Mouse (Mus musculus): ENCODE data around the gene Timmdc1. TPM values are rescaled to one million over a fixed set of nuclear protein-coding genes. Genes with fewer than 3 reads are reported as not detected.

Gene Timmdc1
- polyA plus RNA-seq, 1 experiment from 2014 or later: 27.9 TPM

GRCm38 (mm10) chr16:38558221-38558748 lies 35.8 kb upstream of the Timmdc1 start, which contains the start of gene Tmem39a:
TSS of gene Tmem39a (plus strand) at chr16:38558698.
- no peak within 1 kb of the TSS for H3K4me3 ChIP-seq (replicated peaks; ENCODE audit: low read depth, low read length)
- TF ChIP-seq CTCF (IDR thresholded peaks at IDR 0.05; ENCODE audit: low read depth): no peak
- WGBS: 74% methylated on average over 3 of the region's 3 CpGs

GRCm38 (mm10) chr16:38555988-38556387 lies 33.5 kb upstream of the Timmdc1 start:
- DNase-seq (ENCODE audit: low spot score): no peak

More at GRCm38 (mm10) chr16:38558221-38558748, 35.8 kb upstream of the Timmdc1 start, which contains the start of gene Tmem39a:
- Histone ChIP-seq H3K4me1 (replicated peaks; ENCODE audit: insufficient read depth, low read length) (no peaks in the 10 kb centered on the region), H3K9me3 (replicated peaks; ENCODE audit: low read length) (no peaks in the 10 kb centered on the region), H3K27ac (no peak within 1 kb of the TSS), H3K9ac (ENCODE audit: low read depth, low read length) (no peak within 1 kb of the TSS), H3K36me3 (ENCODE audit: insufficient read depth, low read length) (no peaks in the 10 kb centered on the region), H3K27me3 (ENCODE audit: insufficient read depth, low read length) (no peaks in the 10 kb centered on the region), H3K4me2 (ENCODE audit: low read length) (no peak within 1 kb of the TSS)
- no peak for ATAC-seq (replicated peaks; ENCODE audit: low FRiP score, low read depth)
- no peak for DNase-seq (ENCODE audit: low spot score)

GRCm38 (mm10) chr16:38549479-38550396 lies 27.3 kb upstream of the Timmdc1 start, which contains the start of gene Poglut1:
TSS of gene Poglut1 (minus strand) at chr16:38550258.
- 2% methylated on average over 54 of the region's 54 CpGs for WGBS
- H3K9me3 ChIP-seq (replicated peaks; ENCODE audit: low read length): no peaks in the 10 kb centered on the region
- peak within 1 kb of the TSS; percentile 85 for H3K4me3 ChIP-seq (replicated peaks; ENCODE audit: low read depth, low read length)
- TF ChIP-seq CTCF (IDR thresholded peaks at IDR 0.05; ENCODE audit: low read depth): no peak
- H3K27ac ChIP-seq: no peak within 1 kb of the TSS
- H3K4me1 ChIP-seq (replicated peaks; ENCODE audit: insufficient read depth, low read length): no peaks in the 10 kb centered on the region; the same call in 1 of the 2 replicates
- peak within 1 kb of the TSS; percentile 93 for H3K4me2 ChIP-seq (ENCODE audit: low read length)
- H3K27me3 ChIP-seq (ENCODE audit: insufficient read depth, low read length): no peaks in the 10 kb centered on the region
- 0 out of 2 replicates have a peak, but pooled peaks cover 4% of the 10 kb centered on the region for H3K36me3 ChIP-seq (ENCODE audit: insufficient read depth, low read length)
- ATAC-seq (replicated peaks; ENCODE audit: low FRiP score, low read depth) (peak; percentile 91), DNase-seq (ENCODE audit: low spot score) (peak; percentile 86)
- H3K9ac ChIP-seq (ENCODE audit: low read depth, low read length): peak within 1 kb of the TSS; percentile 86

More at GRCm38 (mm10) chr16:38555988-38556387, 33.5 kb upstream of the Timmdc1 start:
- Histone ChIP-seq H3K4me3 (replicated peaks; ENCODE audit: low read depth, low read length) (no peak overlapping the region), H3K36me3 (ENCODE audit: insufficient read depth, low read length) (no peaks in the 10 kb centered on the region), H3K4me1 (replicated peaks; ENCODE audit: insufficient read depth, low read length) (no peaks in the 10 kb centered on the region), H3K9ac (ENCODE audit: low read depth, low read length) (no peak overlapping the region), H3K9me3 (replicated peaks; ENCODE audit: low read length) (no peaks in the 10 kb centered on the region), H3K27me3 (ENCODE audit: insufficient read depth, low read length) (no peaks in the 10 kb centered on the region), H3K4me2 (ENCODE audit: low read length) (no peak overlapping the region), H3K27ac (no peak overlapping the region)
- no peak for TF ChIP-seq CTCF (IDR thresholded peaks at IDR 0.05; ENCODE audit: low read depth)
- no peak for ATAC-seq (replicated peaks; ENCODE audit: low FRiP score, low read depth)
- WGBS: 82% methylated on average over 3 of the region's 3 CpGs

GRCm38 (mm10) chr16:38548000-38548399 lies 25.5 kb upstream of the Timmdc1 start:
- Histone ChIP-seq H3K4me1 (replicated peaks; ENCODE audit: insufficient read depth, low read length) (no peaks in the 10 kb centered on the region; the same call in 1 of the 2 replicates), H3K9ac (ENCODE audit: low read depth, low read length) (no peak overlapping the region), H3K27me3 (ENCODE audit: insufficient read depth, low read length) (no peaks in the 10 kb centered on the region), H3K4me3 (replicated peaks; ENCODE audit: low read depth, low read length) (no peak overlapping the region), H3K36me3 (ENCODE audit: insufficient read depth, low read length) (0 out of 2 replicates have a peak, but pooled peaks cover 4% of the 10 kb centered on the region), H3K9me3 (replicated peaks; ENCODE audit: low read length) (no peaks in the 10 kb centered on the region), H3K27ac (no peak overlapping the region), H3K4me2 (ENCODE audit: low read length) (no peak overlapping the region)
- TF ChIP-seq CTCF (IDR thresholded peaks at IDR 0.05; ENCODE audit: low read depth): no peak
- DNase-seq (ENCODE audit: low spot score) (no peak), ATAC-seq (replicated peaks; ENCODE audit: low FRiP score, low read depth) (no peak)
- 97% methylated on average over 1 of the region's 1 CpGs for WGBS

- no peak for TF ChIP-seq CTCF (IDR thresholded peaks at IDR 0.05; ENCODE audit: low read depth)
Observed at GRCm38 (mm10) chr16:38538716-38539380, 16.4 kb upstream of the Timmdc1 start.

More at GRCm38 (mm10) chr16:38538716-38539380, 16.4 kb upstream of the Timmdc1 start:
- Histone ChIP-seq H3K4me1 (replicated peaks; ENCODE audit: insufficient read depth, low read length) (no peaks in the 10 kb centered on the region), H3K27me3 (ENCODE audit: insufficient read depth, low read length) (no peaks in the 10 kb centered on the region), H3K9me3 (replicated peaks; ENCODE audit: low read length) (no peaks in the 10 kb centered on the region), H3K4me3 (replicated peaks; ENCODE audit: low read depth, low read length) (no peak overlapping the region), H3K4me2 (ENCODE audit: low read length) (no peak overlapping the region), H3K36me3 (ENCODE audit: insufficient read depth, low read length) (peaks cover 26% of the 10 kb centered on the region), H3K9ac (ENCODE audit: low read depth, low read length) (no peak overlapping the region), H3K27ac (no peak overlapping the region)
- ATAC-seq (replicated peaks; ENCODE audit: low FRiP score, low read depth) (no peak), DNase-seq (ENCODE audit: low spot score) (no peak)
- 85% methylated on average over 13 of the region's 13 CpGs for WGBS
